Comparison of ENCODE assay signal across 17 mouse cellular contexts in genomic region chr5:96425391-96425790, GRCm38 (mm10). TPM values are rescaled to one million over a fixed set of nuclear protein-coding genes. Genes with fewer than 3 reads are reported as not detected.
"Had no signal": no experiment of that assay in that cellular context is flagged by ENCODE, and none has a peak within 500 bp of the region (broad histone marks: within the 10 kb centered on the region; RNA-seq: fewer than 3 reads in every experiment).

No protein-coding gene starts in this region.

- H3K9me3 ChIP-seq: neural tube, embryonic 13.5 days; neural tube, embryonic 15.5 days; stomach, embryonic 15.5 days had no signal

- H3K4me2 ChIP-seq: neural tube, embryonic 13.5 days; neural tube, embryonic 15.5 days; stomach, embryonic 15.5 days had no signal

- H3K27ac ChIP-seq: neural tube, embryonic 13.5 days; neural tube, embryonic 15.5 days; stomach, embryonic 15.5 days; stomach, postnatal 0 days had no signal

- H3K9ac ChIP-seq: neural tube, embryonic 13.5 days; neural tube, embryonic 15.5 days; stomach, embryonic 15.5 days had no signal

- DNase-seq: retina, postnatal 1 day; right cerebral cortex, adult 18-20 months; right cerebral cortex, postnatal 14 days; right cerebral cortex, postnatal 25 days; right cerebral cortex, postnatal 4 days; spleen, adult 18-20 months; thymus, adult 18-20 months; thymus, adult 2 months; thymus, postnatal 14 days; thymus, postnatal 25 days; thymus, postnatal 36 days; thymus, postnatal 4 days had no signal

- H3K4me3 ChIP-seq: neural tube, embryonic 13.5 days; neural tube, embryonic 15.5 days; stomach, embryonic 15.5 days had no signal

- H3K4me1 ChIP-seq: neural tube, embryonic 13.5 days; neural tube, embryonic 15.5 days; stomach, embryonic 15.5 days had no signal

- H3K27me3 ChIP-seq: neural tube, embryonic 13.5 days; neural tube, embryonic 15.5 days; stomach, embryonic 15.5 days had no signal

- H3K36me3 ChIP-seq: neural tube, embryonic 13.5 days; neural tube, embryonic 15.5 days; stomach, embryonic 15.5 days had no signal

RNA-seq across cellular contexts. Expression of gene Fras1, which starts 51.6 kb away (rescaled TPM):
- total RNA-seq: neutrophil, adult 5-6 weeks had no signal
